Mouse (Mus musculus) right cerebral cortex, postnatal 36 days (tissue): ENCODE results near the gene Rora.

Experiments
- DNase-seq, 2 experiments: peaks; one replicate each; pipeline ENCODE4 v3.0.0; 2022; ENCODE audit warnings: low spot score in 2 of 2, mixed read lengths in 1 of 2

The Rora gene

GRCm38 (mm10) chr9:68759324-68759723, 105.7 kb downstream of the Rora start:
- DNase-seq = no peak

- DNase-seq = no peak
Measured at GRCm38 (mm10) chr9:68760329-68760728, 106.7 kb downstream of the Rora start.

GRCm38 (mm10) chr9:68760876-68761275, 107.3 kb downstream of the Rora start:
- no peak for DNase-seq

GRCm38 (mm10) chr9:68761672-68762071, 108.1 kb downstream of the Rora start:
- DNase-seq = no peak

GRCm38 (mm10) chr9:68765595-68765994, 112.0 kb downstream of the Rora start:
- no peak for DNase-seq

GRCm38 (mm10) chr9:68769638-68770037, 116.1 kb downstream of the Rora start:
- no peak for DNase-seq

- DNase-seq = no peak
Measured at GRCm38 (mm10) chr9:68771383-68771782, 117.8 kb downstream of the Rora start.

- DNase-seq = no peak
Measured at GRCm38 (mm10) chr9:68773770-68774169, 120.2 kb downstream of the Rora start.

GRCm38 (mm10) chr9:68782011-68782410, 128.4 kb downstream of the Rora start:
- no peak for DNase-seq

GRCm38 (mm10) chr9:68782604-68783003, 129.0 kb downstream of the Rora start:
- DNase-seq = no peak

GRCm38 (mm10) chr9:68783246-68783645, 129.7 kb downstream of the Rora start:
- DNase-seq = no peak

GRCm38 (mm10) chr9:68786614-68787293, 133.2 kb downstream of the Rora start:
- no peak for DNase-seq

- DNase-seq = no peak
Measured at GRCm38 (mm10) chr9:68787665-68788064, 134.1 kb downstream of the Rora start.

GRCm38 (mm10) chr9:68790922-68791321, 137.3 kb downstream of the Rora start:
- DNase-seq = no peak

- DNase-seq = no peak
Measured at GRCm38 (mm10) chr9:68791982-68792540, 138.5 kb downstream of the Rora start.

GRCm38 (mm10) chr9:68795314-68795713, 141.7 kb downstream of the Rora start:
- no peak for DNase-seq

GRCm38 (mm10) chr9:68798221-68798620, 144.6 kb downstream of the Rora start:
- DNase-seq = no peak

- peak; percentile 56 to 62 for DNase-seq
Measured at GRCm38 (mm10) chr9:68799065-68799464, 145.5 kb downstream of the Rora start.

- DNase-seq = no peak
Measured at GRCm38 (mm10) chr9:68804229-68804628, 150.6 kb downstream of the Rora start.

GRCm38 (mm10) chr9:68805776-68806175, 152.2 kb downstream of the Rora start:
- no peak for DNase-seq

- no peak for DNase-seq
Measured at GRCm38 (mm10) chr9:68807735-68808134, 154.1 kb downstream of the Rora start.

- no peak for DNase-seq
Measured at GRCm38 (mm10) chr9:68809536-68809935, 155.9 kb downstream of the Rora start.

GRCm38 (mm10) chr9:68814723-68815122, 161.1 kb downstream of the Rora start:
- no peak for DNase-seq

GRCm38 (mm10) chr9:68815877-68816276, 162.3 kb downstream of the Rora start:
- no peak for DNase-seq
